Mouse (Mus musculus) embryonic stem cell, embryonic (primary cell): ENCODE results near the gene Olfr18.
"Not testable (repeated sequence)": the region's sequence is repeated elsewhere in the genome, so short reads cannot be mapped to it uniquely, and the experiment has no call there.

ENCODE experiments used
- CTCF ChIA-PET, 4 experiments: fragments of 300-600 bp in 2 of 4; fragments of 350-600 bp in 2 of 4; sonication (Branson Sonifier 250); formaldehyde crosslinking; loops; one replicate each; lab custom pipeline; 2022; ENCODE audit warnings: inconsistent platforms in 2 of 4; lab: Charles Lee
- POLR2A ChIA-PET, 4 experiments: fragments of 300-600 bp in 2 of 4; fragments of 350-600 bp in 2 of 4; sonication (Branson Sonifier 250); formaldehyde crosslinking; loops; one replicate each; lab custom pipeline; 2022; ENCODE audit warnings: antibody characterized with exemption in 4 of 4, inconsistent platforms in 1 of 4; lab: Charles Lee

Olfr18 gene

GRCm38 (mm10) chr9:20335994-20336393 is at the start of gene Olfr18:
TSS of gene Olfr18 (minus strand) at chr9:20336094.
- CTCF ChIA-PET, result no interaction called here
- POLR2A ChIA-PET, result no interaction called here

DNA sequence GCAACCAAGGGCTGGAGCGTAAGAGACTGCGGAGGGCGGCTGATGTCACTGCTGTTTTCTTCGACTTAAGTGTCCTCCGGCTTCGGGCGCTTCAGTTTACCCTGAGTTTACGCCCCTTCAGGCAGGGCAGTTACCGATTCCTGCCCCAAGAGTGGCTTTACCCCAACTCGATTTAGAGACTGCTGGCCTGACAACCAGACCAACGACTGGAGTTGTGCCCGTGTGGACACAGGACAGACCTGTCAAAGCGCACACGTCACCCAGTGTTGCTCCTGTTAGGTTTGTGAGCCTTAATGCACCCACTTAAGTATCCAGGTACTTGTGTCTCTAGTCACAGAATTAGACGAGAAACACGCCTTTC is 49.4 kb upstream of the Olfr18 start:
- ChIA-PET POLR2A (interaction anchor here in 3 of 4 experiments (0.6 to 1.8 kb wide), 9 partner anchors 8 to 1862 kb away, joined by 3 to 4 read pairs (median 3); partner anchors contain the start of genes Zfp26 (in 2 of the 3), Ubl5 (in 1 of the 3) and Zfp317 (in 1 of the 3)), CTCF (no interaction called here)

GRCm38 (mm10) chr9:20384532-20385342 is 48.8 kb upstream of the Olfr18 start, which contains the start of gene Zfp560:
TSS of gene Zfp560 (minus strand) at chr9:20385177.
- POLR2A ChIA-PET, result interaction anchor here in 3 of 4 experiments (0.6 to 1.8 kb wide), 10 partner anchors 8 to 1861 kb away, joined by 3 to 4 read pairs (median 3); partner anchors contain the start of genes Zfp26 (in 2 of the 3), Ubl5 (in 1 of the 3) and Zfp317 (in 1 of the 3)
- CTCF ChIA-PET, result no interaction called here

- ChIA-PET CTCF (no interaction called here), POLR2A (no interaction called here)
These were observed 47.8 kb upstream of the Olfr18 start for GRCm38 (mm10) chr9:20383659-20384058.

GRCm38 (mm10) chr9:20374712-20375111 is 38.8 kb upstream of the Olfr18 start:
- POLR2A ChIA-PET, result interaction anchor here in 1 of 4 experiments (0.8 to 0.9 kb wide), 2 partner anchors 10 to 13 kb away, joined by 3 read pairs; partner anchors contain the start of gene Zfp560

GRCm38 (mm10) chr9:20367311-20367710 is 31.4 kb upstream of the Olfr18 start:
- ChIA-PET POLR2A (no interaction called here), CTCF (no interaction called here)

More at GRCm38 (mm10) chr9:20374712-20375111, 38.8 kb upstream of the Olfr18 start:
- CTCF ChIA-PET, result no interaction called here

DNA sequence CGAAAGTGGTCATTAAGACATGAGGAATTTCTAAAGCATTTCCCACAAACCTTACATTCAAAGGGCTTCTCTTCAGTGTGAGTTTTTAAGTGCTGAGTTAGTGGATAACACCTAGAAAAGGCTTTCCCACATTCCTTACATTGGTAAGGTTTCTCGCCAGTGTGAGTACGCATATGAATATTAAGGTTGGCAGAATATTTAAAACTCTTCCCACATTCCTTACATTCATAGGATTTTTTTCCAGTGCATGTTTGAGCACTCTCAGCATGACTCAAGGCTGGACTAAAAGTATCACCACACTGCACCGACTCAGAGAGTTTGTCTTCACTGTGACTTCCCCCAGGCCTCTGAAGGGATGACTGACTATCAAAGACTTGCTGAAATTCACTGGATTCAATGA is 12.6 kb upstream of the Olfr18 start:
- CTCF ChIA-PET, result no interaction called here
- POLR2A ChIA-PET, result no interaction called here

DNA sequence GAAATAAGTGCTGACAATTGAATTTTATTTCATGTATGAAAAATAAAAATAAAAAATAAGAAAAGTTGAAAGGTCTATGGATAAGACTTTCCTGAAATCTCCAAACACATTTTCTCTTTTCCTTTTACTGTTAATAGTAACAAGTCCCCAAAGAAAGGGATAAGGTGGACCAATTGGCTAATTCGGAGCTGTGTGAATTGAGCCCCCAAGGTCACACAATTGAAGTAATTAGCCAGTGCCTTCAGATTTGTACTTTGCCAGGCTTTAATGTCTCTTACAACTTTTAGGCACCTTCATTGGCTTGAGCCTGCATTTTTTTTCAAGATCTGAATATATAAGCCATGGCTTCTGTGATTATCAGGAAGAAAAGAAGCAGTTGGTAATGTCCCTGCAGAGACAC is 37.7 kb downstream of the Olfr18 start, which contains the start of gene Olfr873:
TSS of gene Olfr873 (plus strand) at position 301 of the 400 bp plus-strand sequence.
- ChIA-PET CTCF (no interaction called here), POLR2A (no interaction called here)

- CTCF ChIA-PET, result interaction anchor here in 1 of 4 experiments (0.6 kb wide), 1 partner anchor 167 kb away, joined by 3 read pairs; no protein-coding TSS in a partner anchor
- POLR2A ChIA-PET, result not testable (repeated sequence)
These were observed 40.3 kb downstream of the Olfr18 start for GRCm38 (mm10) chr9:20295562-20295961.

- CTCF ChIA-PET, result no interaction called here
- POLR2A ChIA-PET, result no interaction called here
These were observed 53.8 kb downstream of the Olfr18 start, which contains the start of gene Olfr39 for GRCm38 (mm10) chr9:20282051-20282450. TSS of gene Olfr39 (plus strand) at chr9:20282351.
